In genomic region chr2:38931851-38932667, GRCm38 (mm10) we compare ENCODE assay signal across 8 mouse cellular contexts. TPM values are rescaled to one million over a fixed set of nuclear protein-coding genes. Genes with fewer than 3 reads are reported as not detected.
DNase-seq lines count a peak whose midpoint lies in the region; ATAC-seq and TF ChIP-seq lines count a peak whose summit lies in the region.

Gene Olfml2a (plus strand): TSS chr2:38931978.

- peaks cover 58% of the 10 kb centered on the region for H3K27me3 ChIP-seq in G1E (ENCODE audit: insufficient read depth, low read length)
- H3K27me3 ChIP-seq in forebrain, postnatal 0 days (ENCODE audit: insufficient read depth, low read length), result no peaks in the 10 kb centered on the region
- H3K27me3 ChIP-seq in hindbrain, embryonic 10.5 days (ENCODE audit: insufficient read depth, poor library complexity, severe bottlenecking), result peaks cover 9% of the 10 kb centered on the region

- whole genome bisulfite sequencing in forebrain, postnatal 0 days, result 10% methylated on average over 29 of the region's 32 CpGs
- WGBS in hindbrain, embryonic 10.5 days, result 8% methylated on average over 32 of the region's 32 CpGs

- ATAC-seq in G1E (ENCODE audit: extremely low read depth, insufficient number of reproducible peaks, low FRiP score, poor library complexity, severe bottlenecking), result no peak
- peak; percentile 64 for ATAC-seq in forebrain, postnatal 0 days

- no peak for TF ChIP-seq CTCF in G1E (IDR thresholded peaks at IDR 0.05; ENCODE audit: low read depth, low read length)
- peak; percentile 68 for TF ChIP-seq CTCF in forebrain, postnatal 0 days (IDR thresholded peaks at IDR 0.05; ENCODE audit: low read depth)

- H3K9me3 ChIP-seq in G1E (replicated peaks), result no peaks in the 10 kb centered on the region
- no peaks in the 10 kb centered on the region for H3K9me3 ChIP-seq in forebrain, postnatal 0 days (ENCODE audit: low read length)
- H3K9me3 ChIP-seq in hindbrain, embryonic 10.5 days, result no peaks in the 10 kb centered on the region

- no peaks in the 10 kb centered on the region for H3K36me3 ChIP-seq in G1E (replicated peaks)
- H3K36me3 ChIP-seq in forebrain, postnatal 0 days (ENCODE audit: insufficient read depth), result no peaks in the 10 kb centered on the region
- no peaks in the 10 kb centered on the region for H3K36me3 ChIP-seq in hindbrain, embryonic 10.5 days

- DNase-seq in G1E (ENCODE audit: low spot score), result no peak
- peak; percentile 45 for DNase-seq in cerebellum, adult 8-10 months
- DNase-seq in forebrain, postnatal 0 days, result peak; percentile 64
- peak; percentile 77 for DNase-seq in hindbrain, embryonic 10.5 days (ENCODE audit: low spot score)
- peak; percentile 67 to 76 for DNase-seq in layer of hippocampus, postnatal 10 days (ENCODE audit: low spot score in 2 of 2)
- DNase-seq in lung, postnatal 14 days, result peak; percentile 85
- peak; percentile 81 for DNase-seq in ovary, postnatal 36 days (ENCODE audit: low spot score)
- DNase-seq in thymus, postnatal 25 days, result peak; percentile 79

- peak within 1 kb of the TSS; percentile 48 for H3K9ac ChIP-seq in forebrain, postnatal 0 days

- H3K27ac ChIP-seq in forebrain, postnatal 0 days (ENCODE audit: low read depth, low read length), result no peak within 1 kb of the TSS
- H3K27ac ChIP-seq in hindbrain, embryonic 10.5 days, result peak within 1 kb of the TSS; percentile 79

- peak within 1 kb of the TSS; percentile 80 for H3K4me2 ChIP-seq in forebrain, postnatal 0 days (ENCODE audit: low read depth)

- H3K4me1 ChIP-seq in G1E (ENCODE audit: insufficient read depth, low read depth, low read length), result peaks cover 10% of the 10 kb centered on the region; the same call in 1 of the 2 replicates
- H3K4me1 ChIP-seq in forebrain, postnatal 0 days (ENCODE audit: insufficient read depth), result peaks cover 6% of the 10 kb centered on the region; the same call in 1 of the 2 replicates
- peaks cover 40% of the 10 kb centered on the region for H3K4me1 ChIP-seq in hindbrain, embryonic 10.5 days (replicated peaks)

- peak within 1 kb of the TSS; percentile 30; the same call in 1 of the 2 replicates for H3K4me3 ChIP-seq in G1E (ENCODE audit: low read depth, low read length)
- peak within 1 kb of the TSS; percentile 38 for H3K4me3 ChIP-seq in forebrain, postnatal 0 days (ENCODE audit: low read depth, low read length)
- peak within 1 kb of the TSS; percentile 55 for H3K4me3 ChIP-seq in hindbrain, embryonic 10.5 days

RNA-seq across cellular contexts. Expression of gene Olfml2a, which starts in this region (rescaled TPM):
- total RNA-seq in G1E (2014; fragmentation: Nextera tagmentation) (not detected in 2 replicates), G1E (2017) (0.05 and 0.12 TPM in 2 replicates)
- not detected in 2 replicates for polyA plus RNA-seq in G1E (2012)
- total RNA-seq in forebrain, postnatal 0 days (2014; rRNA removed), result 6.6 and 11.6 TPM in 2 replicates
- polyA plus RNA-seq in forebrain, postnatal 0 days (2015; fragmentation: Nextera tagmentation; extraction: Ambion mirVana), result 2.8 and 3.2 TPM in 2 replicates
- 1.7 and 2.1 TPM in 2 replicates for polyA plus RNA-seq in hindbrain, embryonic 10.5 days (2016; fragmentation: Nextera tagmentation; extraction: Ambion mirVana)
- total RNA-seq in layer of hippocampus, postnatal 10 days (2021), result 1 to 10 TPM; 3.2 to 4.7 TPM
